Mouse (Mus musculus) CD4-positive helper T cell, adult 2 months (primary cell): ENCODE results near the gene Hnf4a.

ENCODE experiments used
- DNase-seq: peaks from one replicate; pipeline ENCODE4 v3.0.0-alpha.2; 2012; ENCODE audit warnings: low read depth, missing footprints, low spot score

The Hnf4a gene

GRCm38 (mm10) chr2:163490656-163491055, 16.0 kb upstream of the Hnf4a start:
- DNase-seq = no peak

GRCm38 (mm10) chr2:163491351-163491750, 15.3 kb upstream of the Hnf4a start:
- no peak for DNase-seq

- no peak for DNase-seq
These were observed 14.6 kb upstream of the Hnf4a start, which contains the start of gene R3hdml for GRCm38 (mm10) chr2:163492018-163492417. Gene R3hdml, plus strand, starts transcription at chr2:163492318.

- DNase-seq = no peak
These were observed 13.6 kb upstream of the Hnf4a start for GRCm38 (mm10) chr2:163493031-163493430.

DNA sequence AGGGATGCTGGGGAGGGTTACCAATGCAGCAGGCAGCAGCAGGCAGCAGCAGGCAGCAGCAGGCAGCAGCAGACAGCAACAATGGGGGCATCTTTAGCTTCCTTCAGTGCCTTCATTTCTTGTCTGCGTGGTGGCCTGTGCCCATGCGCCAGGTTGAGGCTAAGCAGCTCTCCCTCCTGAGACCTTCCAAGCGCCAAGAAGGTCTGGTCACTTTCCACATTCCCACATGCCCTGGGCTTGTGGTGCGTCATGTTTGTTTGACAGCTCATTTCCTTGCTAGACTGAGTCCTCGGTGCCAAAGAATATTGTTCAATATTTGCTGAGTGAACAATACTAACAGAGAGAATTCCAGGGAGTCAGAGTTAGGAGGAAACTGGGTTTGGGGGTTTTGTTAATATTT, 12.6 kb upstream of the Hnf4a start:
- DNase-seq = no peak

- DNase-seq = no peak
These were observed 12.2 kb upstream of the Hnf4a start for GRCm38 (mm10) chr2:163494456-163494855.

GRCm38 (mm10) chr2:163502219-163502618, 4.4 kb upstream of the Hnf4a start:
- no peak for DNase-seq

GRCm38 (mm10) chr2:163503191-163503590, 3.4 kb upstream of the Hnf4a start:
- no peak for DNase-seq

GRCm38 (mm10) chr2:163525761-163526243, 19.2 kb downstream of the Hnf4a start:
- no peak for DNase-seq

- no peak for DNase-seq
These were observed 20.9 kb downstream of the Hnf4a start for GRCm38 (mm10) chr2:163527497-163527896.

GRCm38 (mm10) chr2:163530418-163530817, 23.8 kb downstream of the Hnf4a start:
- DNase-seq = no peak

DNA sequence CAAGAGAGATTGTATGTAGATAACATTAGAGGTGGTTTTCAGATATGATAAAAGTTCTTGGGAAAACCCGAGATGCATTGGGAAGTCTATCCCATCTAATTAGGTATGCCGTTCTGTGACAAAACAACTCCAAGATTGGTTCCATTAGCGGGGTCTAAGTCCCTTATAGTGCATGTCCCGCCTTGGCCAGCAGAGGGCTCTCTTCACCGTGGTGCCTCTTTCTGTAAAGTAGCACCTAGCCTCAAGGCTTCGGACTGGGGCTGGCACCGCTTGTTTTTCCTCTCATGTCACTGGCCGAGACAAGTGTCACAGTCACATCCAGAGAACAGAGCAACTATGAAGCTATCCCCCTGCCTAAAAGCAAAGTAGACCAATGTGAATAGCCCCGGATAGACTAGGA, 25.3 kb downstream of the Hnf4a start:
- DNase-seq = peak; percentile 53

GRCm38 (mm10) chr2:163533226-163533625, 26.6 kb downstream of the Hnf4a start:
- no peak for DNase-seq

- peak; percentile 69 for DNase-seq
These were observed 28.4 kb downstream of the Hnf4a start for GRCm38 (mm10) chr2:163534958-163535524.

DNA sequence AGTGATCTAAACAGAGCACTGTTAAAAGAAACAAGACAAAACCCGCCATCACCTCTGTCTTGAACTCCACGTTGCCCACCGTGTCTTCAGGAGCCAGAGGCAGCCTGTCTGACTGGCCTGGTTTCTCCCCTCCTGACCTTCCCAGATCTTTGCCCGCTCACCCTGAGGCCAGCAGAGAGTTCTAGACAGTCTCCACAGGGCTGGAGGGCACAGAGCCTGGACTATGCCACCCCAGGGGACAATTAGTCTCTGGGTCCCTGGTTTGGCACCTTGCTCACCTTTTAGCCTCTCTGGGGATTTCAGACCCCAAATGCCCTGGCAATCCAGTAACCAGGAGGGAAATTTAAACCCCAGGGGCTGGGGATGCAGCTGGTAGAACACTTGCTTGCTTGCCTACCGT, 30.8 kb downstream of the Hnf4a start:
- no peak for DNase-seq

- no peak for DNase-seq
These were observed 31.8 kb downstream of the Hnf4a start for GRCm38 (mm10) chr2:163538410-163538809.

- no peak for DNase-seq
These were observed 32.9 kb downstream of the Hnf4a start for GRCm38 (mm10) chr2:163539321-163540040.

DNA sequence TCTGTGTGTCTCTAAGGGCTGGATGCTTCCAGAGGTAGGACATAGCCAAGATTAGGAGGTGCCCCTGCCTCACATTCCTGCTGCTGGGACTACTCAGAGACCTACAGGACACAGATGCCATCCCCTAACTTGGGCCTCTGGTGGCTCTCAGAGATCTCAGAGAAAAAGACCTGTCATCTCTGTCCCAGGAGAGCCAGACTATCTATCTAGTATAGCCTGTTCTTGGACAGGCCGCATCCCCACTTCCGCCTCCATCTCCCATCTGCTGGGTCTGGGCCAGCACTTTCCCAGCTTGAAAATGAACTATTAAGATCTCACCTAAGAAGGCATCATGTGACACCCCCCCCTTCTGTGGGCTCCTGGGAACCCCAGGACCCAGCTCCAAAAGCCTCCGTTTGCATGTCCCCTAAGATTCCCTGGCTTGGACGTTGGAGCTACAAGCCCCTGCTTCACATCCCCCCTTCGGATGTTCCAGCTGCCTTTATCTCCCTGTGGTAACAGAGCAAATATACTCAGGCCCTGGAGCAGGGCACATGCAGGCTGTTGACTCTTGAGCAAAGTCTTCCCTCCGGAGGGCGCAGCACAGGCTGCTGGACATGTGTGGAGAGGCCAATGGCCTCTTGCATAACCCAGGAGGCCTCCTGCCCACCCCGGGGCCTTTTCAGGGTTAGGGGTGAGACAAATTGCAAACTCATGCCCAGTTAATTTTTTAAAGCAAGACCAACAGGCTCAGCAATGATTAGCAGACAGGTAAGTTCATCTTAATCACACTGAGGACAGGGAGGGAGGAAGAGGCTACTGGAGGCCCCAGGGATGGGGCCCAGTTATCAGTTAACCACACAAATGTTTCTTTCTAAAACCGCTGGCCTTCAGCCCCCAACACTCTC, 33.9 kb downstream of the Hnf4a start:
- DNase-seq = no peak

DNA sequence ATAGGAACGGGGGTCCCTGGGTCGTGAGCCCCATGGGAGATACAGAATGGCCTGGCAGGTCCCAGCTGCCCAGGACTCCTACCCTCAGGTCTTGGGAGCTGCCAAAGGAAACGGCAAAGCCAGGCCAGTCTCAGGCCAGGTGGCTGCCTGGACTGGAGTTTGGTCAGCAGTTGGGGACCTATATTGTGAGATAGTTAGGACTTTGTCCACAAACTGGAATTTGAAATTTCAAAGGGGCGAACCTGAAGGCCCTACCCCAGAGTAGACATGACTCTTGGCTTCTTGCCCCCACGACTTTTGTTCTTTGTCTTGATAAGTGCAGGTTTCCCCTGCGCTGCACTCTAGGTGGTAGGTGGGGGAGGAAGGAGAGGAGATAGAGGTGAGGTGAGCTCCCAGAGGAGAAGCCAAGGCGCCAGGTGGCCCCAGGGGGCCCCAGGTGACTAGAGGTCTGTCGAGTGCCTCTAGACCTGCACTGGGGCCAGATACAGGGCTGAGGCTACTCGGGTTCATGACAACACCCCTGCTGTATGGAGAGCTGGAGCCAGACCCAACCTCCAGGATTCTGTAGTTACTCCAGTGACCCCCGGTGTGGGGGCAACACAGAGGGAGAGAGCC, 35.1 kb downstream of the Hnf4a start:
- DNase-seq = no peak

GRCm38 (mm10) chr2:163542674-163543073, 36.1 kb downstream of the Hnf4a start:
- no peak for DNase-seq

GRCm38 (mm10) chr2:163546623-163547318, 40.2 kb downstream of the Hnf4a start:
- no peak for DNase-seq
